In genomic region chr7:139580851-139581775, GRCm38 (mm10) we compare ENCODE assay signal across 9 mouse cellular contexts. TPM values are rescaled to one million over a fixed set of nuclear protein-coding genes. Genes with fewer than 3 reads are reported as not detected.
DNase-seq lines count a peak whose midpoint lies in the region; ATAC-seq lines count a peak whose summit lies in the region.
"Had no signal": no experiment of that assay in that cellular context is flagged by ENCODE, and none has a peak within 500 bp of the region (broad histone marks: within the 10 kb centered on the region; RNA-seq: fewer than 3 reads in every experiment).

No protein-coding gene starts in this region.

- no peak for ATAC-seq in kidney, embryonic 14.5 days (ENCODE audit: low FRiP score, low TSS enrichment)
- peak; percentile 11; the same call in 1 of the 2 replicates for ATAC-seq in heart, embryonic 16.5 days (replicated peaks; ENCODE audit: extremely low read depth, insufficient read depth, low FRiP score)
- no peak for ATAC-seq in liver, embryonic 15.5 days (ENCODE audit: insufficient read depth)

- H3K9me3 ChIP-seq in kidney, embryonic 14.5 days (ENCODE audit: control insufficient read depth, low read length), result no peaks in the 10 kb centered on the region
- no peaks in the 10 kb centered on the region for H3K9me3 ChIP-seq in heart, embryonic 16.5 days (replicated peaks; ENCODE audit: control insufficient read depth, low read length)
- H3K9me3 ChIP-seq in liver, embryonic 15.5 days (replicated peaks), result no peaks in the 10 kb centered on the region

- no peaks in the 10 kb centered on the region; the same call in 1 of the 2 replicates for H3K36me3 ChIP-seq in kidney, embryonic 14.5 days (ENCODE audit: control insufficient read depth, insufficient read depth, low read length)
- peaks cover 15% of the 10 kb centered on the region for H3K36me3 ChIP-seq in heart, embryonic 16.5 days (ENCODE audit: control insufficient read depth, insufficient read depth)
- H3K36me3 ChIP-seq in liver, embryonic 15.5 days (replicated peaks), result no peaks in the 10 kb centered on the region

- intact Hi-C loops in left cerebral cortex, postnatal 25 days (cut with DNase I), result loop anchor here (5.0 kb wide), 1 partner anchor 89 kb away; no protein-coding TSS in a partner anchor

- under 1% methylated on average over 78 of the region's 78 CpGs for WGBS in kidney, embryonic 14.5 days
- WGBS in heart, embryonic 16.5 days, result 4% methylated on average over 78 of the region's 78 CpGs
- WGBS in liver, embryonic 15.5 days (ENCODE audit: insufficient replicate concordance), result 2% methylated on average over 78 of the region's 78 CpGs

- peak overlapping the region; percentile 39 for H3K4me3 ChIP-seq in kidney, embryonic 14.5 days (ENCODE audit: low read length)
- H3K4me3 ChIP-seq in brown adipose tissue, adult 24 weeks (ENCODE audit: insufficient read depth, low read depth, low read length), result peak overlapping the region; percentile 44; the same call in 1 of the 2 replicates
- peak overlapping the region; percentile 49 for H3K4me3 ChIP-seq in heart, embryonic 16.5 days (ENCODE audit: low read length)
- H3K4me3 ChIP-seq in liver, embryonic 15.5 days (replicated peaks), result no peak overlapping the region

- peak overlapping the region; percentile 51; the same call in 1 of the 2 replicates for H3K4me2 ChIP-seq in kidney, embryonic 14.5 days (replicated peaks; ENCODE audit: low read depth, low read length)
- H3K4me2 ChIP-seq in heart, embryonic 16.5 days (ENCODE audit: low read depth, low read length), result peak overlapping the region; percentile 71
- H3K4me2 ChIP-seq in liver, embryonic 15.5 days, result peak overlapping the region; percentile 40; the same call in 1 of the 2 replicates

- H3K4me1 ChIP-seq in kidney, embryonic 14.5 days (ENCODE audit: control insufficient read depth, insufficient read depth, low read length), result peaks cover 13% of the 10 kb centered on the region
- H3K4me1 ChIP-seq in brown adipose tissue, adult 24 weeks (ENCODE audit: control insufficient read depth, insufficient read depth, insufficient read length, low read length), result peaks cover 6% of the 10 kb centered on the region; the same call in 1 of the 2 replicates
- peaks cover 22% of the 10 kb centered on the region; the same call in 1 of the 2 replicates for H3K4me1 ChIP-seq in heart, embryonic 16.5 days (ENCODE audit: control insufficient read depth, insufficient read depth, low read length)
- H3K4me1 ChIP-seq in liver, embryonic 15.5 days (replicated peaks), result peaks cover 13% of the 10 kb centered on the region

- no peak overlapping the region for H3K27ac ChIP-seq in kidney, embryonic 14.5 days (ENCODE audit: low read depth, low read length)
- H3K27ac ChIP-seq in brown adipose tissue, adult 24 weeks (replicated peaks; ENCODE audit: low read depth, low read length), result no peak overlapping the region
- H3K27ac ChIP-seq in heart, embryonic 16.5 days (ENCODE audit: low read length), result no peak overlapping the region
- H3K27ac ChIP-seq in liver, embryonic 15.5 days (replicated peaks), result no peak overlapping the region

- H3K27me3 ChIP-seq in kidney, embryonic 14.5 days (ENCODE audit: control insufficient read depth, insufficient read depth, low read length), result peaks cover 87% of the 10 kb centered on the region
- peaks cover 77% of the 10 kb centered on the region for H3K27me3 ChIP-seq in heart, embryonic 16.5 days (ENCODE audit: control insufficient read depth, insufficient read depth, low read length)
- peaks cover 83% of the 10 kb centered on the region for H3K27me3 ChIP-seq in liver, embryonic 15.5 days

- DNase-seq in kidney, adult 18-20 months, result no peak
- no peak for DNase-seq in frontal cortex, postnatal 36 days (ENCODE audit: low spot score in 2 of 2)
- DNase-seq in left cerebral cortex, postnatal 25 days (ENCODE audit: low spot score in 2 of 2), result no peak
- no peak for DNase-seq in layer of hippocampus, adult 8-10 months (ENCODE audit: low spot score in 2 of 2)

- no peak overlapping the region for H3K9ac ChIP-seq in kidney, embryonic 14.5 days (ENCODE audit: low read depth, low read length)
- H3K9ac ChIP-seq in heart, embryonic 16.5 days (ENCODE audit: low read length), result no peak overlapping the region
- H3K9ac ChIP-seq in liver, embryonic 15.5 days, result no peak overlapping the region

RNA-seq across cellular contexts. Expression of gene Nkx6-2, which starts 1.5 kb away (rescaled TPM):
- not detected in 2 replicates for polyA plus RNA-seq in kidney, embryonic 14.5 days (2014; fragmentation: Nextera tagmentation; extraction: Ambion mirVana)
- not detected in 2 replicates for polyA plus RNA-seq in brown adipose tissue, adult 24 weeks (2012; ENCODE audit: insufficient read depth, insufficient read length, missing spikeins)
- 0.36 and 0.55 TPM in 2 replicates for polyA plus RNA-seq in heart, embryonic 16.5 days (2015; fragmentation: Nextera tagmentation; extraction: Ambion mirVana)
- polyA plus RNA-seq in liver, embryonic 15.5 days (2015; fragmentation: Nextera tagmentation; extraction: Ambion mirVana), result not detected in 2 replicates
- 1 to 10 TPM; 6.8 to 7.8 TPM for total RNA-seq in left cerebral cortex, postnatal 25 days (2021)
- total RNA-seq in layer of hippocampus, adult 8-10 months (2022), result 10 to 100 TPM in 2 of 4 experiments, 1 to 10 TPM in 2; 8.0 to 14.0 (median 10.2) TPM
- polyA plus RNA-seq: gonadal fat pad, adult 2 months had no signal
